Mouse (Mus musculus) adrenal gland, postnatal 0 days (tissue): Measurements from ENCODE around the gene Tlk1. TPM values are rescaled to one million over a fixed set of nuclear protein-coding genes. Genes with fewer than 3 reads are reported as not detected.

Experiments
- polyA plus RNA-seq: library from polyadenylated mRNA; unstranded; fragments of >200 nt; fragmentation: Nextera tagmentation; extraction: Ambion mirVana; gene quantifications from 2 replicates; pipeline ENCODE4 v1.2.1, GENCODE M21; 2015

Gene Tlk1
- 25.4 and 39.5 TPM in 2 replicates for polyA plus RNA-seq

DNA sequence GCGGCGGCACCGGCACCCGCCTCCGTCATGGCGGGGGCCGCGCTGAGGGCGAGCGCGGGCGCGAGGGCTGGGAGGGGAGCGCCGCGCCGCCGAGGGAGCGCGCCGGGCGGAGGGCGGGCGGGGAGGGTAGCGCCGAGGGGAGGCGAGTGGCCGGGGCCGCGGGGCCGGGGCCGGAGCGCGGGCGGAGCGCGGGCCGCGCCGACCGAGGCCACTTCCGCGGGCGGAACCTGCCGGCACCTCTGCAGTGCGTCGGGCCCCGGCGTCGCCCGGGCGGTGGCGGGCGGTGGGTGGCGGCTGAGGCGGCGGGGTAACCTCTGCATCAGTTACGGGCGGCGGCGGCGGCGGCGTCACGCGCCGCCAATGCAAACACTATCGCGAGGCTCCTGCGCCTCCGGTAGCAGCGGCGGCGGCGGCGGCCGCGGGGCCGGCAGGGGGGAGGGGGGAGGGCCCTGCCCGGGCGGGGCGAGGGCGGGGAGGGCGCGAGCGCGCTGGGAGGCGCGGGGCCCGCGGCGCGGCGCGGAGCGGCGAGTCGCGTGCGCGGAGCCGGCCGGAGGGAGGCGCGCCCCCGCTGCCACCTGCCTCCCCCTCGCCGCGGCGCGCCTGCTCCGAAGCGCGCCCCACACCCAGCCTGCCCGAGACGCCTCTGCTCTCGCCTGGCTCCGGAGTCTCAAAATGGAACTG is at the start of gene Tlk1:
Tlk1 (minus strand) TSS at position 358 of the 681 bp plus-strand sequence.

Other genes with a start within 250 kb of the Tlk1 start
- gene Gorasp2, start 164.2 kb downstream of the Tlk1 start, polyA plus RNA-seq = 88.5 and 116 TPM in 2 replicates
- 2.5 and 3.0 TPM in 2 replicates for gene Gm26558, start 163.6 kb downstream of the Tlk1 start, polyA plus RNA-seq
- 17.4 and 30.2 TPM in 2 replicates for gene Dcaf17, start 229.6 kb upstream of the Tlk1 start, polyA plus RNA-seq
- gene Mettl8, start 229.9 kb upstream of the Tlk1 start, polyA plus RNA-seq = 11.2 and 21.7 TPM in 2 replicates